Mouse (Mus musculus): ENCODE data around the gene Adgb. TPM values are rescaled to one million over a fixed set of nuclear protein-coding genes. Genes with fewer than 3 reads are reported as not detected.

The Adgb gene
- polyA plus RNA-seq, 1 experiment from 2014 or later: 0.15 TPM

- 11% methylated on average over 3 of the region's 3 CpGs for WGBS
- peak; percentile 42 for DNase-seq (ENCODE audit: low spot score)
Measured at GRCm38 (mm10) chr10:10444841-10445466, 27.2 kb downstream of the Adgb start.

GRCm38 (mm10) chr10:10443558-10443957 lies 28.6 kb downstream of the Adgb start:
- no peak overlapping the region for H3K4me3 ChIP-seq (ENCODE audit: low read depth, low read length)
- ATAC-seq: no peak

More at GRCm38 (mm10) chr10:10444841-10445466, 27.2 kb downstream of the Adgb start:
- no peak overlapping the region for H3K9ac ChIP-seq (ENCODE audit: low read length)
- no peak for ATAC-seq
- H3K27me3 ChIP-seq (replicated peaks; ENCODE audit: control insufficient read depth, insufficient read depth, low read length): no peaks in the 10 kb centered on the region
- no peak overlapping the region for H3K27ac ChIP-seq (ENCODE audit: low read depth, low read length)
- no peaks in the 10 kb centered on the region for H3K36me3 ChIP-seq (ENCODE audit: control insufficient read depth, insufficient read depth, low read length)
- no peaks in the 10 kb centered on the region for H3K4me1 ChIP-seq (ENCODE audit: control insufficient read depth, insufficient read depth, low read length)
- H3K9me3 ChIP-seq (replicated peaks; ENCODE audit: control insufficient read depth, low read length): no peaks in the 10 kb centered on the region
- no peak overlapping the region for H3K4me2 ChIP-seq (ENCODE audit: low read length)
- no peak overlapping the region for H3K4me3 ChIP-seq (ENCODE audit: low read depth, low read length)

GRCm38 (mm10) chr10:10435014-10435413 lies 37.1 kb downstream of the Adgb start:
- DNase-seq (ENCODE audit: low spot score) (peak; percentile 27), ATAC-seq (peak; percentile 50; the same call in 1 of the 2 replicates)
- Histone ChIP-seq H3K27me3 (replicated peaks; ENCODE audit: control insufficient read depth, insufficient read depth, low read length) (no peaks in the 10 kb centered on the region), H3K36me3 (ENCODE audit: control insufficient read depth, insufficient read depth, low read length) (no peaks in the 10 kb centered on the region), H3K4me2 (ENCODE audit: low read length) (no peak overlapping the region), H3K9ac (ENCODE audit: low read length) (no peak overlapping the region), H3K27ac (ENCODE audit: low read depth, low read length) (no peak overlapping the region), H3K4me1 (ENCODE audit: control insufficient read depth, insufficient read depth, low read length) (no peaks in the 10 kb centered on the region), H3K9me3 (replicated peaks; ENCODE audit: control insufficient read depth, low read length) (no peaks in the 10 kb centered on the region), H3K4me3 (ENCODE audit: low read depth, low read length) (no peak overlapping the region)
- 83% methylated on average over 1 of the region's 1 CpGs for WGBS

More at GRCm38 (mm10) chr10:10443558-10443957, 28.6 kb downstream of the Adgb start:
- no peak overlapping the region for H3K27ac ChIP-seq (ENCODE audit: low read depth, low read length)
- no peaks in the 10 kb centered on the region for H3K9me3 ChIP-seq (replicated peaks; ENCODE audit: control insufficient read depth, low read length)
- H3K4me1 ChIP-seq (ENCODE audit: control insufficient read depth, insufficient read depth, low read length): no peaks in the 10 kb centered on the region
- H3K9ac ChIP-seq (ENCODE audit: low read length): no peak overlapping the region
- H3K27me3 ChIP-seq (replicated peaks; ENCODE audit: control insufficient read depth, insufficient read depth, low read length): no peaks in the 10 kb centered on the region
- no peak overlapping the region for H3K4me2 ChIP-seq (ENCODE audit: low read length)
- no peak for DNase-seq (ENCODE audit: low spot score)
- no peaks in the 10 kb centered on the region for H3K36me3 ChIP-seq (ENCODE audit: control insufficient read depth, insufficient read depth, low read length)

GRCm38 (mm10) chr10:10429635-10430034 lies 42.5 kb downstream of the Adgb start:
- no peak overlapping the region for H3K9ac ChIP-seq (ENCODE audit: low read length)
- WGBS: 81% methylated on average over 5 of the region's 5 CpGs
- no peaks in the 10 kb centered on the region for H3K27me3 ChIP-seq (replicated peaks; ENCODE audit: control insufficient read depth, insufficient read depth, low read length)
- H3K9me3 ChIP-seq (replicated peaks; ENCODE audit: control insufficient read depth, low read length): no peaks in the 10 kb centered on the region
- H3K4me1 ChIP-seq (ENCODE audit: control insufficient read depth, insufficient read depth, low read length): no peaks in the 10 kb centered on the region
- no peaks in the 10 kb centered on the region for H3K36me3 ChIP-seq (ENCODE audit: control insufficient read depth, insufficient read depth, low read length)
- no peak overlapping the region for H3K4me2 ChIP-seq (ENCODE audit: low read length)
- H3K4me3 ChIP-seq (ENCODE audit: low read depth, low read length): no peak overlapping the region
- ATAC-seq: no peak
- no peak for DNase-seq (ENCODE audit: low spot score)
- H3K27ac ChIP-seq (ENCODE audit: low read depth, low read length): no peak overlapping the region

- H3K36me3 ChIP-seq (ENCODE audit: control insufficient read depth, insufficient read depth, low read length): no peaks in the 10 kb centered on the region
- ATAC-seq: no peak
- 91% methylated on average over 7 of the region's 7 CpGs for WGBS
Measured at GRCm38 (mm10) chr10:10429032-10429431, 43.1 kb downstream of the Adgb start.

GRCm38 (mm10) chr10:10424383-10424782 lies 47.7 kb downstream of the Adgb start:
- Histone ChIP-seq H3K36me3 (ENCODE audit: control insufficient read depth, insufficient read depth, low read length) (no peaks in the 10 kb centered on the region), H3K4me2 (ENCODE audit: low read length) (no peak overlapping the region), H3K9me3 (replicated peaks; ENCODE audit: control insufficient read depth, low read length) (no peaks in the 10 kb centered on the region), H3K4me1 (ENCODE audit: control insufficient read depth, insufficient read depth, low read length) (no peaks in the 10 kb centered on the region), H3K27ac (ENCODE audit: low read depth, low read length) (no peak overlapping the region), H3K27me3 (replicated peaks; ENCODE audit: control insufficient read depth, insufficient read depth, low read length) (no peaks in the 10 kb centered on the region), H3K9ac (ENCODE audit: low read length) (no peak overlapping the region), H3K4me3 (ENCODE audit: low read depth, low read length) (no peak overlapping the region)
- DNase-seq (ENCODE audit: low spot score) (no peak), ATAC-seq (no peak)
- 91% methylated on average over 2 of the region's 2 CpGs for WGBS

More at GRCm38 (mm10) chr10:10429032-10429431, 43.1 kb downstream of the Adgb start:
- no peak overlapping the region for H3K9ac ChIP-seq (ENCODE audit: low read length)
- H3K9me3 ChIP-seq (replicated peaks; ENCODE audit: control insufficient read depth, low read length): no peaks in the 10 kb centered on the region
- DNase-seq (ENCODE audit: low spot score): no peak
- no peak overlapping the region for H3K4me2 ChIP-seq (ENCODE audit: low read length)
- H3K4me3 ChIP-seq (ENCODE audit: low read depth, low read length): no peak overlapping the region
- H3K27me3 ChIP-seq (replicated peaks; ENCODE audit: control insufficient read depth, insufficient read depth, low read length): no peaks in the 10 kb centered on the region
- no peak overlapping the region for H3K27ac ChIP-seq (ENCODE audit: low read depth, low read length)
- no peaks in the 10 kb centered on the region for H3K4me1 ChIP-seq (ENCODE audit: control insufficient read depth, insufficient read depth, low read length)

GRCm38 (mm10) chr10:10411046-10411445 lies 61.1 kb downstream of the Adgb start:
- H3K27ac ChIP-seq (ENCODE audit: low read depth, low read length): no peak overlapping the region
- ATAC-seq (no peak), DNase-seq (ENCODE audit: low spot score) (no peak)
- H3K27me3 ChIP-seq (replicated peaks; ENCODE audit: control insufficient read depth, insufficient read depth, low read length): no peaks in the 10 kb centered on the region
- WGBS: 84% methylated on average over 5 of the region's 5 CpGs
- no peaks in the 10 kb centered on the region for H3K9me3 ChIP-seq (replicated peaks; ENCODE audit: control insufficient read depth, low read length)
- H3K36me3 ChIP-seq (ENCODE audit: control insufficient read depth, insufficient read depth, low read length): no peaks in the 10 kb centered on the region
- no peak overlapping the region for H3K4me3 ChIP-seq (ENCODE audit: low read depth, low read length)
- no peak overlapping the region for H3K4me2 ChIP-seq (ENCODE audit: low read length)
- no peak overlapping the region for H3K9ac ChIP-seq (ENCODE audit: low read length)
- H3K4me1 ChIP-seq (ENCODE audit: control insufficient read depth, insufficient read depth, low read length): no peaks in the 10 kb centered on the region

- Histone ChIP-seq H3K4me2 (ENCODE audit: low read length) (no peak overlapping the region), H3K4me3 (ENCODE audit: low read depth, low read length) (no peak overlapping the region), H3K36me3 (ENCODE audit: control insufficient read depth, insufficient read depth, low read length) (no peaks in the 10 kb centered on the region), H3K9ac (ENCODE audit: low read length) (no peak overlapping the region), H3K27ac (ENCODE audit: low read depth, low read length) (no peak overlapping the region), H3K9me3 (replicated peaks; ENCODE audit: control insufficient read depth, low read length) (no peaks in the 10 kb centered on the region), H3K4me1 (ENCODE audit: control insufficient read depth, insufficient read depth, low read length) (no peaks in the 10 kb centered on the region), H3K27me3 (replicated peaks; ENCODE audit: control insufficient read depth, insufficient read depth, low read length) (no peaks in the 10 kb centered on the region)
- ATAC-seq: peak; percentile 77
- DNase-seq (ENCODE audit: low spot score): peak; percentile 92
- WGBS: 53% methylated on average over 3 of the region's 3 CpGs
Measured at GRCm38 (mm10) chr10:10408166-10408565, 64.0 kb downstream of the Adgb start.

- no peaks in the 10 kb centered on the region for H3K4me1 ChIP-seq (ENCODE audit: control insufficient read depth, insufficient read depth, low read length)
- H3K9ac ChIP-seq (ENCODE audit: low read length): no peak overlapping the region
- no peak overlapping the region for H3K4me3 ChIP-seq (ENCODE audit: low read depth, low read length)
- WGBS: 78% methylated on average over 4 of the region's 4 CpGs
- H3K9me3 ChIP-seq (replicated peaks; ENCODE audit: control insufficient read depth, low read length): no peaks in the 10 kb centered on the region
- H3K4me2 ChIP-seq (ENCODE audit: low read length): no peak overlapping the region
- H3K27ac ChIP-seq (ENCODE audit: low read depth, low read length): no peak overlapping the region
- ATAC-seq (no peak), DNase-seq (ENCODE audit: low spot score) (no peak)
- H3K27me3 ChIP-seq (replicated peaks; ENCODE audit: control insufficient read depth, insufficient read depth, low read length): no peaks in the 10 kb centered on the region
- no peaks in the 10 kb centered on the region for H3K36me3 ChIP-seq (ENCODE audit: control insufficient read depth, insufficient read depth, low read length)
Measured at GRCm38 (mm10) chr10:10395784-10396481, 76.2 kb downstream of the Adgb start.
